Mouse (Mus musculus): ENCODE measurements at regions not wholly inside any gene's neighbourhood (a gene's known extent, or its start where the extent isn't known, plus 50 kb on each side); places are given as distances from the start of the nearest gene placed in this dataset.
A peak's percentile ranks its signal among the peaks of the same experiment; 100 is the strongest.
"Not testable (repeated sequence)": the region's sequence is repeated elsewhere in the genome, so short reads cannot be mapped to it uniquely, and the experiment has no call there.

DNA sequence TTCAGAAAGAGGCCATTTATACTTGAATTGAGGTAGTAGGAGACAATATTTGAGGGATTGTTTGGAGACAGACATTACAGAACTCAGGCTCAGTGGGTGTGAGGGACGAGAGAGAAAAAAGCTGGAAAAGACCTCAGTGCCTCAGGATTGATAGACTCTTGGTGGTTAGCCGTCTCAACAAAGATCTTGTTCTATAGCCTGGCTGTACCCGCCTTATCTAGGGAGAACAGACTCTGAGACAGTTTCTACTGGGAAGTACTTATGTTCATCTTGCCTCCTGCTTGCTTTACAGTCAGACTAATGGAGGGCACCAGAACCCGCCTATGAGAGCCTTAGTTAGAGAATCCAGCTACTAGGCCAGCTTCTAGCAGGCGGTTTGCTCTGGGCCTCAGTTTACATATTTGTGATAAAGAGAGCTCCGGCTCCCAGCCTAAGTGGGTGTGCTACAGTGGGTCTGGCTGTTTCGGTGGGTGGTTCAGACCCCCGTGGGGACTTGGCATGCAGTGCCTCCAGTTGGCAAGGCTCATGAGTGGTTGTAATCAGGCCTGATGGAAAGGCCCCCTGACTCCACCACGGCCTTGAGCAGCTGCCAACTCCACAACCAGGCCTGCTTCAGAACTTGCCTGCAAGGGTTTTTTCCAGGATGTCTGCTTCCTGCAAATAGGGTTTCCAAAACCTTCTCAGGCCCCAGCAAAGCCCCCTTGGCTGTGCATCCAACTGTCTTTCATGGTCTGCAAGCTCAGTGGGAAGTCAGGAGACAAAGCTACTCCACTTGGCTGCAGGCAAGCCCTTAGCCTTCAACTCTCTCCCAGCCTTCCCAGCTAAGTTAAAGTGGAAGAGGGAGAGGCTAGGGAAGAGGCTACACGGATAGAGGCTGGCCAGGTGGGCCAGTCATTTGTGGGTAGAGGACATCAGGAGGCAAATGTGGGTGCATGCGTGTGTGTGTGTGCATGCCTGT is 124.1 kb downstream of the Zfp36l1 start:
- no peak for DNase-seq

DNA sequence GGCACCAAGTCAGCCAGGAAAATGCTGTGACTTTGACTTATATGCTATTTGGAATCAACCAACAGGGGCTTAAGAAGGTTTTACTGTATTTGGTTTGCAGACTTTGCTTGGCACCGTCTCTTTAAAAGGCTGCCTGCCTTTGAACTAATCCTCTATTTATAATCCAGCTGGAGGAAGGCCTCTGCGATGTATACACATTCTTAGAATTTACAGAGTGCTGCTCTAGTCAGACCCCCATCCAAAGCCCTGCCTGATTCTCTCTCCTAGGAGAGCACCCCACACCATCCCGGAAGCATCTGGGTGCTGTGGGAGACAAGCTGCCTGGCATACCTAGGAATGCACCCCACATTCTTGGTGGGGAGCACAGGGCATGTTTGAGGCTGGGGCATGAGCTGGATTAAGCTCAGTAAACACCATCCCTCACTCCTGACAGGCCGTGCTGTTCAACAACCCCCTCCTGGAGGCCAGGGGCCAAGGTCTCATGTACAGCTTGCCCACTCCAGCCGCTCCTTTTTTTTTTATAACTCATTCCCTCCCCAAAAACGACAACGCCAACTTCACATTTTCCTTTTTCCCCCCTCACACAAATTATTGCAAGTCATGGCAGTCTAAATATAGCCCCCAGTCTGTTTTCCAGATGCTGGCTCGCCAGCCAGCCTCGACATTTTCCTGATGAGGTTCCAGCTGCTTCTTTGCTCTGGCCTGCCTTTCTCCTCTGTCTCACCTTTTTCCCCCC is 126.4 kb downstream of the Zfp36l1 start:
- no peak for DNase-seq

DNA sequence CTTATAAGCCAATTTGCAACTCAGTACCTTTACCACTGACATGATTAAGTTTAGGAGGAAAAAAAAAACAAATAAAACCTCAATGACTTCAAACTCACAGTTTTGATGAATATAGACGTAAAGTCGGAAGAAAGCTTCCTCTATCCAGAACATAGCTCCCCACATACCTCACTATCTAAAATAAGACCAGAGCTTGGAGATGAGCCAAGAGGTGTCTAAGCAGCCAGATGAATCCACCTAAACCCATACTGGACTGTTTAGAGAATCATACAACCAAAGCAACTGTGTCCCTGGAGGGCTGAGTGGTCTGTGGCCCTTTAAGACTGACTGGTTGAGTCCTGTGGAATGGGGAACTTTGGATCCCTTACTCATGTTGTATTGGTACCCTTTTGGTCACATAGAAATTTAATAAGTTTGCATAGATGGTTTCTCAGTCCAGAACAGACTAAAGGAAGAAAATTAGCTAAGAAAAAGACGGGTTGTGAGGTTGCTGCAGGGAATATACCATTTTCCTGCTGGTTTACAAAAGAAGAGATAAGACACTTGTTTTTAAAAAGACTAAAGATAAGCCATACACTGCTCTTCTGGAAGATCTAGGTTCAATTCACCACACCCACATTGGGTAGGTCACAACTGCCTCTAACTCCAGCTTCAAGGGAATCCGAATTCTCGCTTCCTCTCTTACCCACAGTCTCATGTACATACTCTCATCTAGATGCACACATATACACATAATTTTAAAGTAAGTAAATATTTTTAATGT is 127.6 kb downstream of the Zfp36l1 start:
- DNase-seq: no peak

DNA sequence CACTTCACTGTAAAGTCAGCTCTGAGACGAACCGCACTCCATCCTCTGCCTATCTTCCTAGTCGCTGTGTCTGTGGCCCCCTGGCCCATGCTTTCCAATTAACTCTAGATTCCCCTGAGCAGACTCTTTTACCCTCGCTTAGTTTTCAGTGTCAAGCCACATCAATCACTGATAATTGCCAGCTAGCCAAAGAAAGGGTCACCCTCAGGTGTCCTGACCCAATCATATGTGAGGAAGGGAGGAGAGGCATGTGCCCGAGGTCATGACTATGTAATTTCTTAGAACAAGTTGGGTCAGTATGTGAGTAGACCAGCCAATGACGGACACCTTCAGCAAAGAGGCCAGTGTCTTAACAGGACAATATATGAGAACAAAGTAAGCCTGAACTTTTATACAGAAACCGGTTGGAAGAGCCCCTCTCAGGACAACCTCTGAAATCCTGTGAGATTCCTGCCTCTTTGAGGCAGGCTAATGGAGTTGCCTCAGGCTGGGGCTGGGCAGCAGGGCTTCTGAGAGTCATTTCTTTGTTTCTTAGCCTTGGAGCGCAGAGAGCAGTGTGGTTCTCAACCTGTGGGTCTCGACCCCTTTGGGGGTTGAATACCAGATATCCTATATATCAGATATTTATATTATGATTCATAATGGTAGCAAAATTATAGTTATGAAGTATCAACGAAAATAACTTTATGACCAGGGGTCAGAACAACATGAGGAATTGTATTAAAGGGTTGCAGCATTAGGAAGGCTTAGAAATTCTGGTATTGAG is 128.6 kb downstream of the Zfp36l1 start:
- no peak for DNase-seq

DNA sequence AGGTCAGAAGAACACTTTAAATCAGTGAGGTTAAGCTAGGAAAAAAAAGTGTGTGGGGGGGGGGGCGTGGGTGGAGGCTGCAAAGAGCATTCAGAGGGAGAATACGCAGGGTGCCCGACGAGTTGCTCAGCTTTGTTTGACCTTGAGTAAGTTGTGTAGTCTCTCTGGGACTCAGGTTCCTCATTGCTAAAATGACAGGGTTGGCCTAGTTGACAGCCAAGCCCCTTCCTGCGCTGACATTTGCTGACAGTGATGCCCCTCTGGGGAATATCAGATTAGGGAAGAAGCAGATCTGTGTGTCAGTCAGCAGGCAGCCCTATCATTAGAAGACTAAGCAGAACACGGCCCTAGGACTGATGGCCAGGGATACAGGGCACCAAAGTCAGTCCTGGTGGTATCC is 129.6 kb downstream of the Zfp36l1 start:
- DNase-seq: no peak

DNA sequence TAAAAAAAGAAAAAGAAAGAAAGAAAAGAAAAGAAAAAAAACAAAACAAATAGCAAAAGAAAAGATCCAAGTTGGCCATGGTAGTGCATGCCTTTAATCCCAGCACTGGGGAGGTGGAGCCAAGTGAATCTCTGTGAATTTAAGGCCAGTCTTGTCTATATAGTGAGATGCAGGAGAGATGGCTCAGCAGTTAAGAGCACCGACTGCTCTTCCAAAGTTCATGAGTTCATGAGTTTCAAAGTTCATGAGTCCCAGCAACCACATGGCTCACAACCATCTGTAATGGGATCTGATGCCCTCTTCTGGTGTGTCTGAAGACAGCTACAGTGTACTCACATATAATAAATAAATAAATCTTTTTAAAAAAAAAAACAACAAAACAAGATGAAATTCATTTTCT is 130.3 kb downstream of the Zfp36l1 start:
- not testable (repeated sequence) for DNase-seq

DNA sequence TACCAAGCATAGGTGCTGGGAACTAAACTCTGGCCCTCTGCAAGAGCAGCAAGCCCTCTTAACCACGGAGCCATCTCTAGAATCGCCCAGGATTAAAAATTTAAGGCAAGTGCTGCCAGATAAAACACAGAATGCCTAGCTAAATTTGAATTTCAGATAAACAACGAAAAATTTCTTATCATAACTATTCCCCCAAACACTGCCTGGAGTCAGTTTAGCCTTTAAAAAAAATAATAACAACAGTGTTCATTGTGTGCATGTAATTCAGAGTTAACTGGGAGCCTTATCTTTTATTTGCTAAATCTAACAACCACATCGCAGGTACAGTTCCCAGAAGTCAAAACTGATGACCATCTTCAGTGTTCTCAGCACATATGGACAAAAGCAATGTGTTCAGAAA is 132.1 kb downstream of the Zfp36l1 start:
- no peak for DNase-seq

DNA sequence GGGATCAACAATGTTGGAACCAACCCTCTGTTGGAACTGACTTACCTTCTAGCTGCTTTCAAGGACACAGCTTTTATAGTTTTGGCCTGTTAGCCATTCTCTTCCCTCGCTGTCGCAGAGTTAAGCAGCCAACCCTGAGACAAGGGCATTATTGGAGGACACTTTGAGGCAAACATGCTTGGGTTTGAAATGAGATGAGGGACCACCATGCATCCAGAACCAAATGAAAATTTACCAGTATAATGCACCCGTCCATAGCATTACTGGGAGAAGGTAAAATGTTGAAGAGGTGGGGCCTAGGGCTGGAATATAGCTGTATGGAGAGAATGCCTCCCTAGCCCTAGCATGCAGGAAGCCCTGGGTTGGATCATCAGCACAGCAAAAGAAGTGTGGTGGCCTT is 135.7 kb downstream of the Zfp36l1 start:
- DNase-seq: no peak

DNA sequence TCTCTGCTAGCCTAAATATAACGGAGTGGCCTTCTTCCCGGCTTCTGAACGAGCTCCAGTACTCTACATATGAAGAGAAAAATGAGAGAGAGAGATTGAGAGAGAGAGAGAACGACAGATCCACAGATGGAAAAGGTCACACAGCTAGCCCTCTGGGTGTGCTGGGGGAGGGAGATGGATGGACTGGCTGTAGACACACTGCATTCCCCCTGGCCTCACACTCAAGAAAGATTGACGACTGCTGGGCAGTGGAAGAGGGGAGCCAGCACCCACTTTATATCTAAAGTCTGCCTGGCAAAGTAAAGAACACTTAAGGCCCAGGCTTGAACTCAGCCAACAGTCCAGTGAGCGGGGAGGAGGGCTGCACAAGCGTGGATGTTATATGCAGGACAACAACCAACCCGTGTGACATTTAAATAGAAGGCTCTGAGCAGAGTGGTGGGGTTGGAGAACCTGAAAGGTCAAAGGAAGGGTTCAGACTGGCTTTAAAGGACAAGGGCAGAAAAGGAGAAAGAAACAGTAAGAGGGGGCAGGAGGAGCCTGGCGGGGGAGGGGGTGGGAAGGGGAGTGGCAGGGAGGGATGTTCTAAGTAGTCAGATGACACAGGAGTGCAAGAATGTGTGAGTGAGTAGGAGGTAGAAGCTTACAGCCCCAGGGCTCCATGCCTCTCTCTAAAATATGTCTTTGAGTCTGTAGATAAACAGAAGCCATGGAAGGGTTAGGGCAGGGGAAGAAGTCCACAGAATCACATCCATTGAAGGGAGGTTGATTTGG is 137.2 kb downstream of the Zfp36l1 start:
- no peak for DNase-seq

DNA sequence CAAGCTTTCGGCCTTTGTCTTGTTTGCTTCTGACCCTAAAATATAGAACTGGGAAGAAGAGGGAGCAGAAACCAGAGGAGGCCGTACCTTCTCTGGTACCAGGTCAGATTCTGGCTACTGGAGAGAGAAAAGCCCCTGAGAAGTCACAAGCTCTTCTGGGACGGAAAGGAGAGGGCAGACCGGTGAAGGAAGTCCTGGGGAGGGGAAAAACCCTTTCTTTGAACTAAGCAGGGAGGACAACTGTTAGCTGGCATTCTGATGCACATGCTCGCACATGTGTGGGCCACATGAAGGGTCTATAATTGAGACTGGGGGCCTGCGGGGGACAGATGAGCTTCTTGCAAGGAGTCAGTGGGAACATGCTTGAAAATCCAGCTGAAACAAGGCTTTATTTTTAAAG is 137.8 kb downstream of the Zfp36l1 start:
- DNase-seq: no peak

DNA sequence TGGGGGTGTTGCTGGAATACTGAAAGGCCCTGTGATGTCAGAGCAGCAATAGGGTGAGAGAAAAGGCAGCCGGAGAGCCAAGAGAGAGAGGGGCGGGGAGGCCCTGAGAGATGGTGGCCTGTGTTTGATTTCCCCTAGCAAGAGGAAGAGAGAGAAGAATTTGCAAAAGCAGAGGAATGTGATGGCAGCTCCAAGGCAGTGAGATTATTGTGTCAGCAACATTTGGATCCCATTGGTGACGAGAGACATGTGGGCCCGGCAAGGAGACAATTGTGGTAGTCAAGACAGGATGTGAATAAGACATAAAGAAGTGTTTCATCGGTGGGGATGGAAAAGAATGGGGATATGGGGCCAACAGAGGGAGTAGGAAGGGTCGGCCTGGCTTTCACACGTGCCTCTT is 138.3 kb downstream of the Zfp36l1 start:
- no peak for DNase-seq

DNA sequence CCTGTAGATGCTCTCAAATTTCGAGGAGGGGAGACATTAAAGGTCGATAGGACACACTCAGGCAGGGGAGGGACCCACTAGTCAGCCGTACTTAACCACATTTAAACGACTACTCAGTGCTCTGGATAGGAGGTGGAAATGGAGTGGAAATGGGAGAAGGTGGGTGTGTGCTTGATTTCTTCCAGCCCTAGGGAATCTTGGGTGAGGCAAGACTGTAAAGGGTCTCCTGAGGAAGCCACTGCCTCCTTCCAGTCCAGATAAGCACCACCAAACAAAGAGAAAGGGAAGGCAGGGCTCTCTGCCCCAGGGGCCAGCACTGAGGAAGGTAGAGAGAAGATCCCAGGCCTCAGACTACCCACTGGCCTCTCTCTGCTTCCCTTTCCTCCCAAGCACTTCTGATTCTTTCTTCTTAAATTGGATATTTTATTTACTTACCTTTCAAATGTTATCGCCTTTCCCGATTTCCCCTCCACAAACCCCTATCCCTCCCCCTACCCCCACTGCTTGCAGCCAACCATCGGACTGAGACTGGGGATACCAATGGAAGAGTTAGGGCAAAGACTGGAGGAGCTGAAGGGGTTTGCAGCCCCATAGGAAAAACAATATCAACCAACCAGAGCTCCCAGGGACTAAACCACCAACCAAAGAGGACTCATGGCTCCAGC is 139.1 kb downstream of the Zfp36l1 start:
- no peak for DNase-seq

DNA sequence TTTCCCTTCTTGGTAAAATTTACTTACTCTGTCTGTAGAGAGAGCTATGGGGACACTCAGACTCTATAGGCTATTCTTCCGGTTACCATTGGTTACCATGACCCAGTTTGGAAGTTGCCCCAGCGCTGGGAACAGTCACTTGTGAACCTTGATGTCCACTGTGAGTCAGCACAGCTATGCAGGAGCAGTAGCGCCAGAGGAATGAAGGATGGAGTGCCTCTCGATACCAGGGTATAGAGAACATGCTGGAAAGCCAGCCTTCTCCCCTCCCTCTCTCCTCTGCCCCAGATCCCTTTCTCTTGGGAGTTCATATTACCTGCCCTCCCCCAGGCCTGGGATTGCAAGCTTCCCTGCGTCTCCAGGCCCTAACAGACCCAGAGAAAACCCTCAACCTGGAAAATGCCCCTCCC is 141.8 kb downstream of the Zfp36l1 start:
- DNase-seq: no peak

DNA sequence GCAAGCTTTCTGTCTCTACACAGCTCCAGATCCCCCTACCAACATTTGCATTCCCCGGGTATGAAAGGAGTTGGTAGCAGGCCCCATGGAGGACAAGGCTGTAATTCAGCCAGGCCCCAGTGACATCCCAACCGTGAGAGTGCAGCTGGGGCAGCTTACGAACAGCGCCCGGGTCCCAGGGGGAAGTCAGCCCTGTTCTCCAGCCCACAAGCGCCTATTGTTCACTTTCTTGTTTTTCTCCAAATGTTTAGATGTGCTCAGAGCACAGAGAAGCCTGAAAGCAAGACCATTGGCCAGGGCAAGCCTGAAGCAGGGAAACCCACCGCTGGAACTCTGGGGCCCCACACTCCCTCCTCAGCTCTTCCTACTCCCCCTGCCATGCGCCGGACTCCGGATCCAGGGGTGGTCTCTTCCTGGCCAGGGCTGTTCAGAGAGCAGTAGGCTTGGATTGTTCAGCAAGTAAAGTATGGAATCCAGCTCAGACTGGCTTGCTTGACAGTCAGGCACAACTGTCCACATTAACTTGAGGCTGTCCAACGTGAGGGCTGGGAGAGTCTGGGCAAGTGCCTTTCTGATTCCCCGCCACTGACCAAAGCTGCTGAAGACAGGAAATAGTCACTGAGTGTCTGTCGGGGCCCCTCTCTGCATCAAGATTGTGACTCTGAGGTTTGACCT is 142.4 kb downstream of the Zfp36l1 start:
- DNase-seq: peak; percentile 52

DNA sequence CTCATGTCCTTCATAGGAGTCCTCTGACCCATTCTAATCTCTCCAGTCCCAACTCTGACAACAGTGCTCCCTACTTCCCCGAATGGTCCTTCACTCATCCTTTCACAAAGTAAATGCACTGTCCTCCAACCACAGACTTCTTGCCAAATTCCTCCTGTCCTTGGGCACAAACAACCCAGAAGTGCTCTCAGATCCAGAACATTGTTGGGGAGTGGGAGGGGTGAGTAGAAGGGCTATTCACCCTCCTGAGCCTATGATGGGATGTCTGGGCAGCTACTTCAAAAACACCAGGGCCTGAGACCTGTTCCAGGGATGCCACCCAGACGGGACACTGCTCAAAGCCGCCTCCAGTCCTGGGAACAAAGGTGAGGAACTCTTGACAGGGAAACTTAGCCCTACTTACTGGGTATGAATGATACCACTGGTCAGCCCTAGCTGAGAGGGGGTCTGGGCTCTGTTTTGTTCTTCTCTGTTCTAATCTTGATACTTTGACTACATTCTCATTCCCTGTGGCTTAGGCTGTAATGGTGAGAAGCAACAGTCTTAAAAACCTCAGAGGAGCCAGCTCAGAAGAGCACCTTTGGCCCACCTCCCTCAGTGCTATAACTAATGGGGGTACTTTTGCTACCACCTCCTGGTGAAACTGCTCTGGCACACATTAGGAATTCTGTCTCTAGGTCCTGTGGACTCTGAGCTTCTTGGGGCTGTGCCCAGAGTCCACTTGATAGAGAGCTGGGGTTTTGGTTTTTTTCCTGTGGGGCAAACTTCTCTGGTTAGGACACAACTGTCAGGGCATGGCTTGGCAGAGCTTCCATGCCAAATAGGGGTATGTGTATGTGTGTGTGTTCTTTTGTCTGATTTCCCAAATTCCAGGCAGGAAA is 143.2 kb downstream of the Zfp36l1 start:
- DNase-seq: no peak

DNA sequence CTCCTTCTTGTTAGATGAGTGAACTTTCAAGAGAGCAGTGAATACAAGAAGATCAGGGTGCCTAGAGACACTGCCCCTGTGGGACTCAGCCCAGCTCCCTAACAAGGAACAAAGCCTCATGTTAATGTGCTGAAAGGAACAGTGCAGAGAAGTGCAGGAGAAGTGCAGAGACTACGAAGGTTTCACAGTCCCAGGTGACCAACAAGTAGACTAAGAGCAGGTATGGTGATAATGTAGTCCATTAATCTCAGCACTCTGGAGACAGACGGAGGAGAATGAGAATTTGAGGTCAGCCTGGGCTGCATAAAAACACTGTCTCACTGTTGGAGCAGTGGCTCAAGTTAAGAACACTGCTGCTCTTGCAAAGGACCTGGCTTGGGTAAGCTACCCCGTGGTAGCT is 144.1 kb downstream of the Zfp36l1 start:
- no peak for DNase-seq

DNA sequence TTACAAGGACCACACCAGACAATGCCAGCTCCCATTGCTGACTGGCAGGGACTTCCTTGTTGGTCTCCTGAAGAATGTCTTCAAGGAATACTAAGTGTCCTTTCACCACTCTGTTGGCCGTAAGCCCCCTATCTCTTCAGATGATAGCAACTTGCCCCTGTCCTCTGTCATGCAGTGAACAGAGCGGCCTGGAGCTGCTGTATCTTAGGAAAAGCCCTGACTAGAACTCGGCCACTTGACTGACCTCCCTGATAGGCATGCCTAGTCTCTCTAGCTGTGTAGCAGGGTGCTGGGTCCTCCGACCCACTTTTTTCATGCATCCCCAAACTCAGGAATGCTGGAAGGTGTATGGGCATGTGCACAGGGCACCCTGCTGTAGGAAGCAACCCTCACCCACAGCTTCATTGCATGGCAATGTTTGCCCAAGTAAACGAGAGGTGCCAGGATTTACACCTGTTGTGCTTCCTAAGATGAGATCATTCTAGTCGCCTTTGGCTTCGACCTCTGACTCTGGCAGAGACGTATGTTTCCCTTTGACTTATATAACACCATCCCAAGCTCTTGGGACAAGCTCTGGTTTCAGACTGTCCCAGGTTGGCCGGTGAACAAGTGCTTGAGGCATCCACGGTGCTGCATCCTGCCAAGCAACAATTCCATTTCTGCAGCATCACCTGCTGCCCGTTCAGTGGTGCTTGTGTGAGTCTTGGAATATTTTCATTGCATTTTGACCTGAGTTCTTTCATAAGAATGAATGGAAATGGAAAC is 145.1 kb downstream of the Zfp36l1 start:
- no peak for DNase-seq

DNA sequence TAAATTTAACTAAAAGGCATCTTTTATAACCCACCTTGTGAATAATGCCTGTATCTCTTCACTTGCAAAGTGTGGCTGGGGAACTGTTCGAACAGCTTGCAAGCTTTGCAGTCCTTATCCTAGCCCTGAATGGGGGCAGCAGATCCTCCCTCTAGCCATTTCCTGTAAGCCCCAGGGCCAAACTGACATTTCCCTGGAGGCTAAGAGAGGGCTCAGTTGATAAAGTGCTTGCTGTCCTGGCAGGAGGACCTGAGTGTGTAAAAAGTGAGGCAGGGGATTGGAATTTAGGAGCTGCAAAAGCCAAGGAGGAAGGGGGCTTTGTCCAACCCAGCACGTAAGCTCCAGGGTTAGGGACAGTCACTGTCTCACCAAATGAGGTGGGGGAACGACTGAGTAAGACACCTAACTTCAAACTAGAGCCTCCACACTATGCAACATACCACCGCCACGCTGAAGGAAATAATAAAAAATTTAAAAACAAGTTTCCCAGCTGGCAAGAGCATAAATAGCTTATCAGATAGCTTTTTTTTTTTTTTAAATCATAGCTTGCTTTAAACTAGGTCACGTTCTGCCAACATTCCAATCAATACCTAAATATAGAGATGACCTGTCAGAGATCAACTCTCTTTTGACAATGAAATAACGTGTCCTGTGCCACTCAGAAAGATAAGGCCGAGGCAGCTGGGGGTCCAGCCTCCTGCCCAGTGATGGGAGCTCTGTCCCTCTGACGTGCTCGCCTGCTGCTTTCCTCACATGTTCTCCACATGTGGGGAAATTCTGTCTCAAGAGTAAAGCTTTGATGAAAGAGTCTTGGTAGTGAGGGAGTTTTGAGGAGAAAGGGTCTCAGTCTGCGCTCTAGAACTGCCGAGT is 146.0 kb downstream of the Zfp36l1 start:
- DNase-seq: no peak

All from right cerebral cortex, adult 18-20 months (tissue).